Mouse (Mus musculus) adrenal gland, postnatal 25 days (tissue): ENCODE data around the gene Neu4. TPM values are rescaled to one million over a fixed set of nuclear protein-coding genes. Genes with fewer than 3 reads are reported as not detected.
"Not testable (repeated sequence)": the region's sequence is repeated elsewhere in the genome, so short reads cannot be mapped to it uniquely, and the experiment has no call there.

Experiments used
- DNase-seq: peaks from one replicate; pipeline ENCODE4 v3.0.0; 2021; ENCODE audit warnings: mixed read lengths
- long read RNA-seq: library from polyadenylated mRNA; stranded (forward); transcript quantifications from one replicate; pipeline ENCODE4 v2.0.0, GENCODE M21; 2021
- total RNA-seq: library from RNA; stranded (reverse); gene quantifications from 2 replicates; pipeline ENCODE4 v1.2.3, GENCODE M21; 2021

Gene Neu4
- not detected in 2 replicates for total RNA-seq
- long read RNA-seq: 0 reads

GRCm38 (mm10) chr1:94020151-94020550 lies at the start of gene Neu4:
TSS of gene Neu4 (plus strand) at chr1:94020451.
- no peak for DNase-seq

- not testable (repeated sequence) for DNase-seq
Observed at GRCm38 (mm10) chr1:93970797-93971196, 49.5 kb upstream of the Neu4 start.

GRCm38 (mm10) chr1:93975764-93976163 lies 44.5 kb upstream of the Neu4 start:
- not testable (repeated sequence) for DNase-seq

GRCm38 (mm10) chr1:93978287-93978686 lies 42.0 kb upstream of the Neu4 start:
- not testable (repeated sequence) for DNase-seq

GRCm38 (mm10) chr1:93980932-93981331 lies 39.3 kb upstream of the Neu4 start:
- DNase-seq: not testable (repeated sequence)

DNA sequence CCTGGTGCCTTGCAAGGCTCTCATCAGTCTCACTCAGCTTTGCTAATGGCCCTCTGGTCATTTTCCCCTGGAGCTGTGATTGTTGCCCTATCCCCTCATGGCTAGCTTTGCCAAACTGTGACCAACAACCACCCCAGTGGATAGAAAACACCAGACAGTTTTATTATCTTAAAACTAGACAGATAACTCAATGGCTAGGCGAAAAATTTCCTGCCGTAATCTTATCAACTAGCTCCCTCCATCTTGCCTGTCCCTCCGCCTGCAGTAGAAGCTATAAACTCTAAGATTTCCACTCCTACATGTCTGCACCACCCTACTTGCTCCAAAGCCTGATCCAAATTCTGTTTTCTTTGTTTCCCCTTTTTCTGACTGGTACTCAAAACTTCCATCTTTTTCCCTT lies 34.1 kb upstream of the Neu4 start:
- DNase-seq: no peak

- no peak for DNase-seq
Observed at GRCm38 (mm10) chr1:93988786-93989185, 31.5 kb upstream of the Neu4 start.

GRCm38 (mm10) chr1:93990209-93990608 lies 30.0 kb upstream of the Neu4 start, which contains the start of gene Gal3st2c:
TSS of gene Gal3st2c (plus strand) at chr1:93990509.
- not testable (repeated sequence) for DNase-seq

- DNase-seq: not testable (repeated sequence)
Observed at GRCm38 (mm10) chr1:93991068-93991467, 29.2 kb upstream of the Neu4 start.

GRCm38 (mm10) chr1:93991491-93991890 lies 28.8 kb upstream of the Neu4 start:
- not testable (repeated sequence) for DNase-seq

- DNase-seq: no peak
Observed at GRCm38 (mm10) chr1:94001023-94001422, 19.2 kb upstream of the Neu4 start.

- DNase-seq: not testable (repeated sequence)
Observed at GRCm38 (mm10) chr1:94005954-94006506, 14.2 kb upstream of the Neu4 start.

GRCm38 (mm10) chr1:94008826-94009225 lies 11.4 kb upstream of the Neu4 start:
- not testable (repeated sequence) for DNase-seq

DNA sequence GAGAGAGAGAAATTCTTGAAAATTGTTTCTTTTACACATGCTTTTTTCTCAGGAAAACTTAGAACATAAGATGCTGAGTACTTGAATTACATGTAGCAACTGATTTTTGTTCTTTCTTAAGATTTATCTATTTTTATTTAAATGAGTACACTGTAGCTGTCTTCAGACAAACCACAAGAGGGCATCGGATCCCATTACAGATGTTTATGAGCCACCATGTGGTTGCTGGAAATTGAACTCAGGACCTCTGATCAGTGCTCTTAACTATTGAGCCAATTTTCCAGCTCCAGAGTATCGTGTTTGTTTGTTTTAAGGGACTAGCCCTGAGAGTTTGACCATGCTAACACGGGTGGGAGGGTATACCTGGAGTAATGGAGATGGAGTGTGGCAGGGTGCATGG lies 8.6 kb upstream of the Neu4 start:
- no peak for DNase-seq

DNA sequence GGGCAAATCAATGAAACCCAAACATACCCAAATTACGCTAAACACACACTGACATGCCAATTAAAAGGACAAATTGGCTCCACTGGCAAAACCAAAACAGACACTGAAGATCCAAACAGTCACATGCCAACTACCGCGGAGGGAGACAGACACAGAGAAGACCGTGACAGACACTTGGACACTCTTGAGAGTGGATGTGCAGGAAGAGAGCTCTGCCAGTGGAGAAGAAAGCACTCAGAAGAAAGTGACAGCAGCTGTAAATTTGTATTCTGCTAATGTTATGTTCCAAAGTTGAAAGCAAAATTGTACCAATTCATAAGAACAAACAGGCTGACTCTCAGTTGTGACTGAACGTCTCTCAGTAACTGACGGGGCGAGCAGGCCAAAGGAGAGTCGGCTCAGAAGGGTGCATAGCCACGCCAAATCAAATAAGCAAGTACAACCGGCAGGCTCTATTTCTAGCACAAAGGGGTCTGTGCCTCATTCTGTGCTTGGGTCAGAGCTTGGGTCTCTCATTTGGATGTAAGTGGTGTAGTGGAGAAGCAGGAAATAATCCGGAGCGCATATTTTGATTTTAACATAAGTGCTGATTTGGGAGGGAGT lies 7.4 kb downstream of the Neu4 start:
- DNase-seq: no peak

- DNase-seq: no peak
Observed at GRCm38 (mm10) chr1:94028741-94029140, 8.5 kb downstream of the Neu4 start.

GRCm38 (mm10) chr1:94033075-94033602 lies 12.9 kb downstream of the Neu4 start:
- no peak for DNase-seq

DNA sequence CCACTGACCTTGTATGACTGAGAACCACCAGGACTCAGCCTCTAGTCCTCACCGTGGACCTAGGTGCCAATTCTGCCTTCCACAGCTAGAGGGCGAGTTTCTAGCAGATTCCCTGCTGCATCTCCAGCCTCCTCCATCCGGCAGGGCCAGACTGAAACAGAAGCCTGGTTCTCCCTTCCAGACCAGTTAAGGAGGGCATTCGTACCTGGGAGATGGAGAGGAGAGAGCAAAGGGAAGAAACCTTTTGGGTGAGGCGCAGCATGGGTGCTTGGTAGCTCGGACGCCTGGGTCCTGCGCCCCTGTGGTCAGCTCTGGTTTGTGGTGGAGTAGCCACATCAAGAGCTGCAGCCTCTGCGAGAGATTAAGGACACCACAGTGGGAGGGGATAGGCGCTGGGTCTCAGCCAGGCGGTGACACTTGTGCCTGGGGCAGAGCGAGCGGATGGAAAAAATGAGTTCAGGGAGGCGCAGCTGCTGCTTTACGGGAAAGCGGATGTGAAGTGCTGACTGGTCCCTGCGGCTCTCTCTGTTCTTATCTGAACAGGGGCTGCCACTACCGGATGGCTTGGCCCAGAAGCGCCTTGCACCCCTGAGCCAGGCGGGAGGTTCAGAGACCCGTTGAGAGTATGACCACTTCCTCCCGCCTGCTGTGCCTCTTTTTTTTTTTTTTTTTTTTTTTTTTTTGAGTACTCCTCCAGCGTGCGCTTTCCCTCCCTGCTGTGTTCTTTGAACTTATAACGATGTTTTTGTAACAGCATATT lies 14.9 kb downstream of the Neu4 start:
- DNase-seq: peak; percentile 88

DNA sequence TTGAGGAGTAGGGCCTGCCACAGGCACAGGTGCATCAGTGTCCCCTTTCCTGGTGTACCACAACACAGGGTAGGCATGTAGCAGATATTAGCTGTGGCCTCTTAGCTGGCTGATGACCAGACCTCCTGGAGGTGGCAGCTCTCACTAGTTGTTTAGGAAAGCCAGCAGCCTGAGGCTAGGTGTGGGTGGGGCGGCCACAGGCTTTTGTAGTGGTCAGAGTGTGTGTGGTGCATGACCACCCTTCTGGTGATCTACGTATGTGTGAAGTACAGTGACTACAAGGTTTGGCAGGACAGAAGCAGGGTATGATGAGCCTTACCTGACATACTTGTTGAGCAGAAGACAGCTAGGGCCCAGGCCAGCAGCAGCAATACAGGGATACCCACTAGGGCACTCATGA lies 20.1 kb downstream of the Neu4 start:
- no peak for DNase-seq

GRCm38 (mm10) chr1:94045559-94045958 lies 25.3 kb downstream of the Neu4 start:
- no peak for DNase-seq

DNA sequence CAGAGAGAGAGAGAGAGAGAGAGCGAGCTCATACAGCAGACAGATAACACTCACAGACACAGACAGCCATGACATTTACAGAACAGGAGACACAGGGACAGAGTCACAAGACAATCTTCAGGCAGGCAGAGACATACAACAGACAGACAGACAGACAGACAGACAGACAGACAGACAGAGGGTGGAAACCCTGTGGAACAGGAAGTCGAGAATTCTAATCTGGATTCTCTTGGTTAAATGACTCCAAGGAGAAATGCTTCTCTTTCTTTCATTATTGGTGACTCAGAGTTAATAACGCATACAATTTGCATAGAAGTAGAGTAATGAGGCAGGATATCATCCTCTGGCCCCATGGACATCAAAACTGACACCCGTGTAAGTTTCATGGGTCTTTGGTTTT lies 26.3 kb downstream of the Neu4 start:
- DNase-seq: no peak

GRCm38 (mm10) chr1:94051104-94051503 lies 30.9 kb downstream of the Neu4 start:
- DNase-seq: no peak

DNA sequence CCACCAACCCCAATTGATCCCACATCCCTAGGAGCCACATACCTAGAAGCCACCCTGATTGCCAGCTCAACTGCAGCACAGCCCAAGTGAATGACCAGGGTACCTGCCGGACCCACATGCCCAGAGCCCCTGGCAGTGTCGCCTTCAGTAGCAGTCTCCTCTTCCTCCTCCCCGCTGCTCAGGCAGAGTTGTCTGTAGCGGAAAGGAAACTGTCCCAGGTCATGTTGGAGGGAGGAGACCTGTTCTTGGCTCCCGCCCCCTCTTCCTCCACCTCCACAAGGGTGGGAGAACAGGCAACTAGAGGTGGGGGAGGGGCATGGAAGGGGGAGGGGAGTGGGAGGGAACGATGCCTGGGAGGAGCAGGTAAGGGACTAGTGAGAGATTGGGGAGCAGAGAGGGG lies 32.1 kb downstream of the Neu4 start, which contains the start of gene Pdcd1:
Gene Pdcd1 (minus strand): TSS at position 181 of the 400 bp plus-strand sequence.
- no peak for DNase-seq
